Mouse (Mus musculus): Measurements from ENCODE around the gene Adcy7. TPM values are rescaled to one million over a fixed set of nuclear protein-coding genes. Genes with fewer than 3 reads are reported as not detected.

Adcy7 gene
- total and polyA plus RNA-seq, 3 experiments: 70.0 to 129 (median 117) TPM

DNA sequence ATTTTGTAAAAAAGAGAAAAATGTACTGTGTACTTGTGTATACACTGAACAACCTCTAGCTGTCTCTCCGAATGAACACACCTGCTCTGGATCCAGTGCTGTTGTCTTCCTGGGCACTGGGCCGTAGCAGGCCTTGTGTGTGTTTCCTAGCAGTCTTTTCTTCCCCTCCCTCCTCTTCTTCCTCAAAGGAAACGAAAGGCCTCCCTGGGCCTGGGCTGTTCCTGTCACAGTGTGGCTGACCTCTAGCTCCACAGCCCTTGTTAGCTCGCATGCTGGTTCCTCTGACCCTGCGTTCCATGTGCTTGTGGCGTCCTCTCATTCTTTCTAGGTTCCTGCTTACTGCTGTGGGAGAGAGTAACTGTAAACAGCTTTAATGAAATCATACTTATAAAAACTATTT, 14.2 kb upstream of the Adcy7 start:
- Histone ChIP-seq H3K9me3 (replicated peaks) (no peaks in the 10 kb centered on the region), H3K36me3 (replicated peaks) (peaks cover 63% of the 10 kb centered on the region), H3K4me1 (ENCODE audit: insufficient read depth, low read depth, low read length) (no peaks in the 10 kb centered on the region; the same call in 1 of the 2 replicates), H3K4me3 (ENCODE audit: low read depth, low read length) (no peak overlapping the region), H3K27me3 (ENCODE audit: insufficient read depth, low read length) (no peaks in the 10 kb centered on the region)
- DNase-seq (ENCODE audit: low spot score) (no peak), ATAC-seq (ENCODE audit: extremely low read depth, insufficient number of reproducible peaks, low FRiP score, poor library complexity, severe bottlenecking) (no peak)
- no peak for TF ChIP-seq TAL1 (conservative IDR thresholded peaks at IDR 0.05; ENCODE audit: low read depth, low read length)
- TF ChIP-seq POLR2AphosphoS5 (IDR thresholded peaks at IDR 0.05; ENCODE audit: insufficient replicate concordance, low read depth, low read length): no peak
- TF ChIP-seq GATA1 (IDR thresholded peaks at IDR 0.05; ENCODE audit: borderline replicate concordance, low read length): no peak
- no peak for TF ChIP-seq CTCF (IDR thresholded peaks at IDR 0.05; ENCODE audit: low read depth, low read length)
- TF ChIP-seq GATA2 (IDR thresholded peaks at IDR 0.05; ENCODE audit: borderline replicate concordance, low read depth, low read length): no peak

DNA sequence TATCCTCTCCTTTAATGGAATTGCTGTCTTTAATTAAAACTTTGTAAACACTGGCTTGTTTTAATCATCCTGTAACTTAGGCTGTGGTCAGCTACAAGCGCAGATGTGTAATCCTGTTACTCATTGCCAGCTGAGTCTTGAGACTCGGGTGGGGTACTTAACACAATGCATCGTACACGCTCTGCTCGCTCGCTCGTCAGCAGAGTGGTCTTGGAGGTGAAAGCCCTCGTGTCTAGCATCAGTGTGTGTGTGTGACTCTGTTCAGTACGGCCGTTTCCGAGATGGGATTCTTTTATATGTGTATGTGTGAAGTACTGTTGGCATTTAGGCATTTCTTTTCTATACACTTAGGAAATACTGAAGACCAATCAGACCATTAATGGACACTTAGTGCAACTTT, 13.7 kb upstream of the Adcy7 start:
- no peak for ATAC-seq (ENCODE audit: extremely low read depth, insufficient number of reproducible peaks, low FRiP score, poor library complexity, severe bottlenecking)
- peaks cover 59% of the 10 kb centered on the region for H3K36me3 ChIP-seq (replicated peaks)

GRCm38 (mm10) chr8:88260466-88260980, 11.7 kb upstream of the Adcy7 start:
- DNase-seq (ENCODE audit: low spot score): no peak
- TF ChIP-seq GATA2 (IDR thresholded peaks at IDR 0.05; ENCODE audit: borderline replicate concordance, low read depth, low read length) (no peak), GATA1 (IDR thresholded peaks at IDR 0.05; ENCODE audit: borderline replicate concordance, low read length) (no peak), POLR2AphosphoS5 (IDR thresholded peaks at IDR 0.05; ENCODE audit: insufficient replicate concordance, low read depth, low read length) (no peak), TAL1 (conservative IDR thresholded peaks at IDR 0.05; ENCODE audit: low read depth, low read length) (no peak), CTCF (IDR thresholded peaks at IDR 0.05; ENCODE audit: low read depth, low read length) (no peak)
- ATAC-seq (ENCODE audit: extremely low read depth, insufficient number of reproducible peaks, low FRiP score, poor library complexity, severe bottlenecking): no peak
- Histone ChIP-seq H3K36me3 (replicated peaks) (peaks cover 43% of the 10 kb centered on the region), H3K4me1 (ENCODE audit: insufficient read depth, low read depth, low read length) (peaks cover 5% of the 10 kb centered on the region), H3K27me3 (ENCODE audit: insufficient read depth, low read length) (no peaks in the 10 kb centered on the region), H3K9me3 (replicated peaks) (no peaks in the 10 kb centered on the region), H3K4me3 (ENCODE audit: low read depth, low read length) (no peak overlapping the region)

More for the DNA sequence above, 13.7 kb upstream of the Adcy7 start:
- H3K27me3 ChIP-seq (ENCODE audit: insufficient read depth, low read length): no peaks in the 10 kb centered on the region
- no peaks in the 10 kb centered on the region; the same call in 1 of the 2 replicates for H3K4me1 ChIP-seq (ENCODE audit: insufficient read depth, low read depth, low read length)
- no peak overlapping the region for H3K4me3 ChIP-seq (ENCODE audit: low read depth, low read length)
- DNase-seq (ENCODE audit: low spot score): no peak
- TF ChIP-seq GATA2 (IDR thresholded peaks at IDR 0.05; ENCODE audit: borderline replicate concordance, low read depth, low read length) (no peak), POLR2AphosphoS5 (IDR thresholded peaks at IDR 0.05; ENCODE audit: insufficient replicate concordance, low read depth, low read length) (no peak), TAL1 (conservative IDR thresholded peaks at IDR 0.05; ENCODE audit: low read depth, low read length) (no peak), CTCF (IDR thresholded peaks at IDR 0.05; ENCODE audit: low read depth, low read length) (no peak), GATA1 (IDR thresholded peaks at IDR 0.05; ENCODE audit: borderline replicate concordance, low read length) (no peak)
- H3K9me3 ChIP-seq (replicated peaks): no peaks in the 10 kb centered on the region

DNA sequence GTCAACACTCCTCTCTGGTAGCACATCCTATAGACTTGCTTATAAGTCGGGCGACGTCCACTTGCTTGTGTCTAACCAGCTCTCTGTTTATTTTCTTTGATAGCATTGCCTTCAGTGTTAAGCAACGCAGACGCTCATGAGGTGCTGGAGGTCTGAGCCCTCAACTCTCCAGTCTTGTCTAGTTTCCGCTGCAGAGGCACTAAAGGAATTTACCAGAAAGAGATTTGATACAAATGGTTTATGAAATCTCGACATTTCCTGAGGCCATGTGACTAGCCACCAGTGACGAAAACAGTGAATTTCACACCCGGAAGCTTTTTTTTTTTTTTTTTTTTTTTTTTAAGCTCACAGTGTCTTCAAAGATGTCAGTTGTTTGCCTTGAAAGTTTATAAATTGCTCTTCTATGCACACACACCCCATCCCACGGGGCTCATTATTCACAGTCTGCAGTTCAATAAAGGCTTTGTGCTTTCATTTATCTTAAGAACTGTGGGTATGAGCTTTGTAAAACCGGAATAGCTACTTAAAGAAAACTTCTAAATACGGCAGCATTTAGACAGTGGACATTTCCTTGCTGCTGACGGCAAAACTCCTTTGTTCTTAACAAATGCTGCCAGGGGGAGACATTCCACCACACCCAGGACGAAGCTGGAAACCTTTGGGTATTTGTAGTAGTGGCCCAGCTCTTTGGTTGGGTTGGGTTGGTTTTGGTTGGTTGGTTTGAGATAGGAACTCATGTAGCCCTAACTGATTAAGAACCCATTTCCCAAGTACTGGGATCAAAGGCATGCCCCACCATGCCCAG, 9.2 kb upstream of the Adcy7 start:
- no peaks in the 10 kb centered on the region for H3K9me3 ChIP-seq (replicated peaks)
- ATAC-seq (ENCODE audit: extremely low read depth, insufficient number of reproducible peaks, low FRiP score, poor library complexity, severe bottlenecking) (no peak), DNase-seq (ENCODE audit: low spot score) (no peak)
- peaks cover 16% of the 10 kb centered on the region for H3K4me1 ChIP-seq (ENCODE audit: insufficient read depth, low read depth, low read length)
- no peak overlapping the region for H3K4me3 ChIP-seq (ENCODE audit: low read depth, low read length)
- H3K27me3 ChIP-seq (ENCODE audit: insufficient read depth, low read length): peaks cover 9% of the 10 kb centered on the region
- peaks cover 22% of the 10 kb centered on the region for H3K36me3 ChIP-seq (replicated peaks)
- TF ChIP-seq POLR2AphosphoS5 (IDR thresholded peaks at IDR 0.05; ENCODE audit: insufficient replicate concordance, low read depth, low read length): no peak
- no peak for TF ChIP-seq CTCF (IDR thresholded peaks at IDR 0.05; ENCODE audit: low read depth, low read length)
- TF ChIP-seq GATA2 (IDR thresholded peaks at IDR 0.05; ENCODE audit: borderline replicate concordance, low read depth, low read length): no peak
- no peak for TF ChIP-seq TAL1 (conservative IDR thresholded peaks at IDR 0.05; ENCODE audit: low read depth, low read length)
- TF ChIP-seq GATA1 (IDR thresholded peaks at IDR 0.05; ENCODE audit: borderline replicate concordance, low read length): no peak

GRCm38 (mm10) chr8:88265511-88265910, 6.7 kb upstream of the Adcy7 start:
- DNase-seq (ENCODE audit: low spot score) (no peak), ATAC-seq (ENCODE audit: extremely low read depth, insufficient number of reproducible peaks, low FRiP score, poor library complexity, severe bottlenecking) (no peak)
- peaks cover 7% of the 10 kb centered on the region for H3K36me3 ChIP-seq (replicated peaks)
- H3K27me3 ChIP-seq (ENCODE audit: insufficient read depth, low read length): peaks cover 15% of the 10 kb centered on the region
- H3K4me3 ChIP-seq (ENCODE audit: low read depth, low read length): no peak overlapping the region
- H3K4me1 ChIP-seq (ENCODE audit: insufficient read depth, low read depth, low read length): peaks cover 28% of the 10 kb centered on the region
- no peaks in the 10 kb centered on the region for H3K9me3 ChIP-seq (replicated peaks)
- TF ChIP-seq GATA1 (IDR thresholded peaks at IDR 0.05; ENCODE audit: borderline replicate concordance, low read length): no peak
- TF ChIP-seq POLR2AphosphoS5 (IDR thresholded peaks at IDR 0.05; ENCODE audit: insufficient replicate concordance, low read depth, low read length): no peak
- TF ChIP-seq GATA2 (IDR thresholded peaks at IDR 0.05; ENCODE audit: borderline replicate concordance, low read depth, low read length): no peak
- TF ChIP-seq TAL1 (conservative IDR thresholded peaks at IDR 0.05; ENCODE audit: low read depth, low read length): no peak
- no peak for TF ChIP-seq CTCF (IDR thresholded peaks at IDR 0.05; ENCODE audit: low read depth, low read length)

DNA sequence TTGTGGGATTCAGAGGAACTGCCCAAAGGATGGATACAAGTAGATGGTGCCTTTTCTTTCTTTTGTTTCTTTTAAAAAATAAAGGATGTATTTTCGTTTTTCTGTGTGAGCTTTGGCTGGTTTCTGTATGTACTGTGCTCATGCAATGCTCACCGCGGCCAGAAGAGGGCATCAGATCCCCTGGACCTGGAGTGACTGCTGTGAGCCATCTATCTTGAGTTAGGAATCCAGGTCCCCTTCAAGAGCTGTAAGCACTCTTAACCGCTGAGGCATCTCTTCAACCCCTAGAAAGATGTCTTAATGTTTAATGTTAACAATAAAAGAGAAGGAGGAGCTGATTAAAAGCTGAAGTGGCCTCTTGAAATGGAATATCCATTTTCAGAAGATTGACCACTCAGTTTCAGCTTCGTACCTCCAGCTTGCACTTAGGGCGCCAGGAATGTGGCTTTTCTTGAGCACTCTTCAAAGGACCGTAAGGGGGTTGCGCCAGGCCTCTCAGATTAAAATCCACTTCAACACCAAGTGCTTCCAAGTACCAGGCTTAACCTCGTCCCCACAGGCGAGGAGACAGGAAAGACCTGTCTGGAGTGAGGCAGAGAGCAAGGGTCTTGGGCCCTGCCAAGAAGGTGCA, 5.9 kb upstream of the Adcy7 start:
- no peaks in the 10 kb centered on the region for H3K9me3 ChIP-seq (replicated peaks)
- peaks cover 32% of the 10 kb centered on the region for H3K4me1 ChIP-seq (ENCODE audit: insufficient read depth, low read depth, low read length)
- peaks cover 15% of the 10 kb centered on the region for H3K27me3 ChIP-seq (ENCODE audit: insufficient read depth, low read length)
- peaks cover under 1% of the 10 kb centered on the region for H3K36me3 ChIP-seq (replicated peaks)
- no peak for DNase-seq (ENCODE audit: low spot score)
- no peak overlapping the region for H3K4me3 ChIP-seq (ENCODE audit: low read depth, low read length)
- ATAC-seq (ENCODE audit: extremely low read depth, insufficient number of reproducible peaks, low FRiP score, poor library complexity, severe bottlenecking): no peak
- TF ChIP-seq TAL1 (conservative IDR thresholded peaks at IDR 0.05; ENCODE audit: low read depth, low read length): no peak
- TF ChIP-seq CTCF (IDR thresholded peaks at IDR 0.05; ENCODE audit: low read depth, low read length): peak; percentile 94
